Mouse (Mus musculus): ENCODE data around the gene Rasgrp3.
A peak's percentile ranks its signal among the peaks of the same experiment; 100 is the strongest.

Rasgrp3 gene

DNA sequence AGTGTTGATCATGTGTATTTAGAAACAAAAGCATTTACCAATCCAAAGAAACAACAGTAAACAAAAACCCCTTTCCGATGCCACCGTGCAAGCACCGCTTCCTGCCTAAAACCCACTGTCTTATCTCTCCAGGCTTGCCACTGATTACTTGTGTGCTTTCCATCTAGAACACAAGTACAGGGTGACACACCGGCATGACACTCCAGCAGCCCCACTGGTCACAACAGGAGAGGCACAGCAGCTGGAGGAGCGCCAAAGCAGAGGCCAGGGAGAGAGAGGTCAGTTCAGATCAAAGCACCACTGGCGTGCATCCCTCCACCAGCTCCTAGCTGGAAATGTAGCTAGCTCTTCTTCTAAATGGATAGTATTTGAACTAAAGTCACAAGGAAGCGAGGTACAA lies 108.6 kb downstream of the Rasgrp3 start:
- no peak for DNase-seq

DNA sequence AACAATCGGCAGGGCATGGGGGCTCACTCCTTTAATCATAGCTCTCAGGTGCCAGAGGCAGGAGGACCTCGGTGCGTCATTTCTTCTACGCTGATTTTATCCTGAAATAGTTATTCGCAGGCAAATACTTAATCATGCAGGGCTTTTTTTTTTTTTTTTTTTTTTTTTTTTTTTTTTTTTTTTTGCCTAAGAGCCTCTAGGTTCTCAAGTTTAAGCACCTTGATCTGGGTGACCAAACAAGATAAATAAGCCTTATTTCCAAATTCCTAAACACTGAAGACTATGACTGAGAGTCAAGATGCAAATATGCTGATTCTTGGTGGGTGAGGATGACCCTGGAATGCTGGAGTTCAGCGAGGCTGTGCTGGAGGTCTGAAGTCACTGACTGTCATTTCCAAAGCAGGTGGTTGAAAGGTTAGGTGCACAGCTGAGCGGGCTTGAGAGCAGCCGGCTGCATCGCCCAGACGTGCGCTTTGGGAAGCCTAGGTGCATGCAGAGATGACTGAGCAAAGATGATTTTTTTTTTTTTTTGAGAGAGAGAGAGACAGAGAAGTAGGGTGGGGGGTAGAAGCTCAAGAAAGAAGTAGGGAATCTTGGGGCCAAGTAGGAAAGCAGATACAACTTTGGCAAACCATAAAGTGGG lies 115.2 kb downstream of the Rasgrp3 start:
- DNase-seq, result no peak

DNA sequence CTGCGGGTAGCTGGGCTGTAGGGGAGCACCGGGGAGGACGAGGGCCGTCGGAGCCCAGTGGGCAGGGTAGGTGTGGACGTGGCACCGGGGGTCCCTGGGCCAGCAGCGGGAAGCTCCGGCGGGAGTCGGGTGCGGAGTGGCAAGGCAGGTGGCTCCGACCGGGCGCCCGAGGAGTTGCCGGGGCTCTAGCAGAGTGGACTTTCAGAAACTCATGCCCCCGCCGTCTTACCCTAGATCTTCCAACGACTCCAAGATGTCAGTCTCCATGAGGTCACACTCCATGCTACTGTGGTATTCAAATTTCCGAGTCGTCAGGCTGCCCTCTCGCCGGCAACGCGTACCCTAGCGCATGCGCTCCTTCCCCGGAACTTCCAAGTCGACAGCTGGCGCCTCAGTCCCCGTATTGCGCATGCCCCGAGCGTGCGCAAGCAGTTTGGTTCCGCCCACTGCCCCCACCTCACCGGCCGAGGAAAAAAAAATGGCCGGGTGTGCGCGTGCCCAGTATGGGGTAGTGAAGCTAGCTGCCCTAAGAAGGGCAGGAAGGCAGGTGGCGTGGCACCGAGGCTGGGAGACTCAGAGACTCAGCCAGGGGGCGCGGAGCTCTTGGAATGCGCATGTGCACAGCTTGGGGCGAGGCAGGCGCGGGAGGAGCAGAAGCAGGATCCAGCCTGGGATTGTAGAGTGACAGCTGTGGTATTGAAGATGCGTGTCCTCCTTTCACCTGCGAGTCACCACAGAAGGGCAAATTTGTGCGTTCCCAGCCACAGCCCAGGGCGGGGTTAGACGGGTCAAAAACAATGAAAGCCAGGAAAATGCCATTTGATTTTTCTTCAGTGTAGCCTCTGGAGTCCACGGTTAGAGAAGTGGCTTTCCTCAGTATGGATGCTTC lies 116.1 kb downstream of the Rasgrp3 start, which contains the start of gene Fam98a:
Fam98a (minus strand) TSS at position 435 of the 889 bp plus-strand sequence.
- peak; percentile 99 for DNase-seq

DNA sequence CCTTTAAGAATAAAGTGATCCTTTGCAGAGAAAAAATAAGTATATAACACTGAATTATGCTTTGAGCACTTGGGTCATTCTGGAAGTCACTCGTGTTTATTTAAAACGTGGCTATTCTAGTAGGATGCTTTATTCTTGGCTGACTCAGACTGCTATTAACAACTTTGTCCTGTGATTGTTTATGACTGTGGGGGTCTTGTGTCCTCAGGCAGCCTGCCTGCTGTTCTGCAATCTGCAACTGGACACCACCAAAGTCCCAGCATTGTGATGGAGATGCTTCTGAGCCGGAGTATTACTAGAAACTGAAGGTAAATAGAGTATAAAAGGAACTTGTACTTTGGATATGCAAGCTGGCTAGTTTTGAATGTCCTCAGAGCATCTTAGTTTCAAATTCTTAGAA lies 121.3 kb downstream of the Rasgrp3 start:
- no peak for DNase-seq

DNA sequence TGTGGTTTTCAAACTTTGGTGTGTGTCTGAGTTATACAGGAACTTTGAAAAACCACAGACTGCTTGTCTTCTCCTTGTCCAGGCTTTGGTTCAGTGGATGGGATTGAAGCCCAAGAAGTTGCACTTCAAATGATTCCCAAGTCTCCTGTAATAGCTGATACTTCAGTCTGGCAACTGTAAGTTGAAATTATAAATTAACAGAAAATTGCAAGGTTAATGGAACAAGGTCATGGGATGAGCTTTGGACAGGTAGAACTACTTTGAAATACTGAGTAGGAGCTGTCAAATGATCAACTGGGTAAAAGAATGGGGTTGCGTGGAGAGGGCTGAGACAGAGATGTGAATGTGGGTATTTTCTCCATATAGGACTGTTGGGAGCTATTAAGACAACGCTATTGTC lies 122.3 kb downstream of the Rasgrp3 start:
- DNase-seq, result no peak

DNA sequence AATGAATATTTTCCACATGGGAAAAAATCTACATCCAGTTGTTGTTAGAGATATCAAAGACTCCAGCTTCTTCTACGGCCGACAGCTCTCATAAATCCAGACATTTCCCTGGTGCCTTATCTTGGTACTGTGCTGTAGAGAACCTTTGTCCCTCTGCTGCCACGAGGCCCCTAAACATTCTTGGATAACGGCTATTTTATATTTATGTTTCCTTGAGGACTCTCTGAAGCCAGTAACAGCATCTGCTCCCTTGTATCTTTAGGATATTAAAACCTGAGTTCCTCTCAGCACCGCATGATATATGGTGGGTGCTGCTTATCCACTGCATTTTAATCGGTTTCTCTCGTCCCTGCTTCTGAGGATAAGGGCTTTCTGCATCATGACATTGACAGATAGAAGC lies 139.9 kb downstream of the Rasgrp3 start:
- DNase-seq, result no peak
